Mouse (Mus musculus): ENCODE data around the gene Hivep3. TPM values are rescaled to one million over a fixed set of nuclear protein-coding genes. Genes with fewer than 3 reads are reported as not detected.
A peak's percentile ranks its signal among the peaks of the same experiment; 100 is the strongest.

Gene Hivep3
- polyA plus RNA-seq, 1 experiment from 2014 or later = 4.5 TPM

DNA sequence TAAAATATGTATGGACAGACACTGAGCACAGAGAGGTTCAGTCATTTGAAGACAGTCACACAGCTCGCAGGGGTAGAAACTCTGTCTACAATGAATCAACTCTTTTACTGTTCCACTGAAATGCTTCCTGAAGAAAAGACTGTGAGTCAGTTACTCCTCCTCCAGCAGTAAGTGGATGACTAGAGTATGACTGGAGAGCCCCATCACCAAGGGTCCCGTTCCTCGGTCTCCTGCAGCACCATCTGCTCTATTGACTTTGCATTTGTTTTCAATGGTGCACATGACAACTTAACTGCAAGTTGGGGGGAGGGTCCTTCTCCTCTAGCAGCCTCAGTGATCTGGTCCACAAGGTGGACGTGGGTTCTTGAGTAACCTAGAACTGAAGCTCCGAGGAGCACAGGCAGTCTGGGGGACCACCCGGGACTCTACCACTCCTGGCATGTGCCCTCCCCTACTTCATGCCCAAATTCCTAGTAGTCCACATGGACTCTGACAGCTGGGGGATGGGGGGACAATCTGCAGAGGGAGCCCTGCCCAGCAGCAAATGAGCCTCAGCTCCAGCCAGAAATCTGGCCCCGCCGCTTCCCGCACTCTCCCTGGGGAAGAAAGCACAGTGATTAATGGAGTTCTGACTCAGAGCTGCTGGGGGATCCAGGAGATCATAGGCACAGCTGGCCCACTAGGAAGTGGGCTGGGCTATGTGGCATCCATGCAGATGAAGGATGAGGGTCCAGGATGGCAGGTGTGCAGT lies 333.4 kb downstream of the Hivep3 start:
- peak; percentile 61 for ATAC-seq (ENCODE audit: low FRiP score)
- H3K27ac ChIP-seq = no peak overlapping the region
- H3K4me3 ChIP-seq = no peak overlapping the region
- H3K4me1 ChIP-seq = peaks cover 6% of the 10 kb centered on the region; the same call in 1 of the 2 replicates
- H3K9ac ChIP-seq = no peak overlapping the region
- no peaks in the 10 kb centered on the region; the same call in 1 of the 2 replicates for H3K27me3 ChIP-seq
- H3K36me3 ChIP-seq = no peaks in the 10 kb centered on the region
- no peaks in the 10 kb centered on the region for H3K9me3 ChIP-seq (replicated peaks)
- WGBS = 68% methylated on average over 9 of the region's 9 CpGs
- H3K4me2 ChIP-seq (replicated peaks) = no peak overlapping the region

DNA sequence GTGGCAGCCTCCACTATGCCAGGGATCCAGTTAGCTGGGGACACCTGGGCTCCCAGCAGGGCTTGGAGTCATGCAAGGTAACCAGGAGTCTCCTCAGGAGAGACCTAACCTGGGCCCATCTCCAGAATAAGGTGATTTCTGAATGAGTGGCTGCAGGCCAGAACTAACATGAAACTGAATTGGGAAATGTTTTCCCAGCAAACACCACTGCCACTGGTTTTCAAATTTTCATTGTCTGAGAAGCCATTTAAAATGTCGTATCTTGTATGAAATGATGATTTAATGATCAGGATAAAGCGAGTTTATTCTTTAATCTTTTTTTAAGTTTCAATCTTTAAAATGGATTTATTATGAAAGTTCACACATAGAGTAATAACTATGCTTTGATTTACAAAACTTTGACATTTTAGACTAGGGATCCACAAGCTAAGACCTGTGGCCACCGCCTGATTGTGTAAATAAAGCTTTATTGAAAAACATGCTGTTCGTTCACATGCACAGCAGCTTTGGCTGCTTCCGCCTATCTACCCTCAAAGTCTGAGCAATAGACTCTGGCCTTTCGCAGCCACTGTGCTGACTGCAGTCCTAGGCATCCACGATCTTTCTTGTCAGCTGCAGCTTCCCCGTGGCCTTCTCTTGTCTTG lies 334.1 kb downstream of the Hivep3 start:
- Histone ChIP-seq H3K9me3 (replicated peaks) (no peaks in the 10 kb centered on the region), H3K4me1 (peaks cover 6% of the 10 kb centered on the region; the same call in 1 of the 2 replicates), H3K4me3 (no peak overlapping the region), H3K9ac (no peak overlapping the region), H3K27ac (no peak overlapping the region), H3K27me3 (no peaks in the 10 kb centered on the region; the same call in 1 of the 2 replicates), H3K36me3 (no peaks in the 10 kb centered on the region), H3K4me2 (replicated peaks) (no peak overlapping the region)
- WGBS = 89% methylated on average over 8 of the region's 8 CpGs
- no peak for ATAC-seq (ENCODE audit: low FRiP score)

DNA sequence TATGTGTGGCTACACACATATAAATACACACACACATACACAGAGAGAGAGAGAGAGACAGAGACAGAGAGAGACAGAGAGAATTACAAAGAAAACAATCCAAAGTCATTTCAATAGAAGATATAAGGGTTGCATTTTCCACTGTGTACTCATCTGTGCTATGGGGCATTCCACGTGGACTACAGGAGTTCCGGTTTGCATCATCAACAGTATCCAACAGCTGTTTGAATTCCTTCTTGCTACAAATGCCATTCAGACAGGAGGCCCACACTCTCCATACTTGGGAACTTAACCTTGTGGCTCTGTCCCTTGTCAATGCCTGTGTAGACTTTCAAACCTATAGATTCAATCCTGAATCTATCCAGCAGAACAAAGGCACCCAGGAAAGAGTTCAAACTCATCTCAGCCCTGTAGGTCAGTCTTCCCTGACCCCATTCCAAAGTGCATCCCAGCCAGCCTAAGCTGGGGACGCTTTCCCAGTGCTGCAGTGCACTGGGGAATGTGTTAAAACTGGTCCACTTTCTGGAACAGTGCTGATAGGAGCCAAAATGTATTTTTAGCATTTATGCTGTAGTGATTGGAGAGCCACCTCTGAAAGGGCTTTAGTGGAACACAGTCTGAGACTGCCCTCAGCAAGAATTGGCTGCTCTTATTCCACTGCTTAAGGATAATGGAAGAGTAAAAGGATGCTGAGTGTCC lies 335.4 kb downstream of the Hivep3 start:
- WGBS = 73% methylated on average over 3 of the region's 3 CpGs
- no peaks in the 10 kb centered on the region for H3K9me3 ChIP-seq (replicated peaks)

DNA sequence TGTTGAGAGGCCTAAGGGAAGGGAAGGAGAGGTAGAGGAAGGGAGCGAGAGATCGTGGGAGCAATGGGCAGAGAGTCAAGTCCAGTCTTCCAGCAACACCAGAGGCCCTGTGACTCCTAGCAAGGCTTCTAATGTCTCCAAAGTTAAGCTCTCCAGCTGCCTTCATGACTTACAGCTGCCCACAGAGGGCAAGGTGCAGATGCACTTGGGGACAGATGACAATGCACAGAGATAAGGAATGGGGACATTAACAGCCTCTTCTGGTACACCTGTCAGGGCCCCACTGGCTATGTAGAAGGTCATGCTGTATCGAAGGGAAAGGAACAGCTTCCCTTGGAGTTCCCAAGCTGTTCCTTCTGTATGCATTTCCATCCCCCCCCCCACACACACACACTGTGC lies 336.0 kb downstream of the Hivep3 start:
- H3K27ac ChIP-seq = no peak overlapping the region
- WGBS = 89% methylated on average over 3 of the region's 3 CpGs

More for the DNA sequence above, 335.4 kb downstream of the Hivep3 start:
- no peaks in the 10 kb centered on the region for H3K36me3 ChIP-seq
- no peak overlapping the region for H3K4me2 ChIP-seq (replicated peaks)
- no peak overlapping the region for H3K27ac ChIP-seq
- H3K27me3 ChIP-seq = no peaks in the 10 kb centered on the region; the same call in 1 of the 2 replicates
- H3K9ac ChIP-seq = no peak overlapping the region
- no peak for ATAC-seq (ENCODE audit: low FRiP score)
- H3K4me3 ChIP-seq = no peak overlapping the region
- peaks cover 6% of the 10 kb centered on the region; the same call in 1 of the 2 replicates for H3K4me1 ChIP-seq

DNA sequence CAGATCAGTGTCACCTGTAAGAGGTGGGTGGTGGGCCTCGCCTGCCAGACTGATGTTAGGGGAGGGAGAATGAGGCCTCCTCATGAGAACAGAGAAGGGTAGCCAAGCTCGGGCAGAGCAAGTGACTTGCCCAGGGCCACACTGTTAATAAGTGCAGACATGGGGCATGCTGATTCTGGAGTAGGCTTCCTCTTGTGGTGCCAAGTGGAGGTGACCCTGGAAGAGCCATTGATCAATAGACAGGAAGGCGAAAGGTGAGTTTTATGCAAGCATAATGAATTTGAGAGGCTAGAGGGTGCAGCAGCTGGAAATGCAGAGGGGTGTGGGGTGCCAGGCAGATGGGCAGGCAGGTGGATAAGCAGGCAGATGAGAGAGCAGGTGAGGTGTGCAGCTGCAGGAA lies 337.8 kb downstream of the Hivep3 start:
- Histone ChIP-seq H3K4me2 (replicated peaks) (no peak overlapping the region), H3K9ac (no peak overlapping the region; the same call in 1 of the 2 replicates), H3K36me3 (no peaks in the 10 kb centered on the region), H3K27ac (no peak overlapping the region), H3K9me3 (replicated peaks) (no peaks in the 10 kb centered on the region), H3K4me1 (peaks cover 9% of the 10 kb centered on the region), H3K27me3 (no peaks in the 10 kb centered on the region), H3K4me3 (no peak overlapping the region)
- ATAC-seq (ENCODE audit: low FRiP score) = no peak
- 73% methylated on average over 3 of the region's 3 CpGs for WGBS

More for the DNA sequence above, 336.0 kb downstream of the Hivep3 start:
- H3K36me3 ChIP-seq = no peaks in the 10 kb centered on the region
- H3K9me3 ChIP-seq (replicated peaks) = no peaks in the 10 kb centered on the region
- no peak for ATAC-seq (ENCODE audit: low FRiP score)
- peaks cover 9% of the 10 kb centered on the region for H3K4me1 ChIP-seq
- no peak overlapping the region for H3K9ac ChIP-seq
- no peak overlapping the region for H3K4me2 ChIP-seq (replicated peaks)
- H3K4me3 ChIP-seq = no peak overlapping the region
- H3K27me3 ChIP-seq = no peaks in the 10 kb centered on the region; the same call in 1 of the 2 replicates

DNA sequence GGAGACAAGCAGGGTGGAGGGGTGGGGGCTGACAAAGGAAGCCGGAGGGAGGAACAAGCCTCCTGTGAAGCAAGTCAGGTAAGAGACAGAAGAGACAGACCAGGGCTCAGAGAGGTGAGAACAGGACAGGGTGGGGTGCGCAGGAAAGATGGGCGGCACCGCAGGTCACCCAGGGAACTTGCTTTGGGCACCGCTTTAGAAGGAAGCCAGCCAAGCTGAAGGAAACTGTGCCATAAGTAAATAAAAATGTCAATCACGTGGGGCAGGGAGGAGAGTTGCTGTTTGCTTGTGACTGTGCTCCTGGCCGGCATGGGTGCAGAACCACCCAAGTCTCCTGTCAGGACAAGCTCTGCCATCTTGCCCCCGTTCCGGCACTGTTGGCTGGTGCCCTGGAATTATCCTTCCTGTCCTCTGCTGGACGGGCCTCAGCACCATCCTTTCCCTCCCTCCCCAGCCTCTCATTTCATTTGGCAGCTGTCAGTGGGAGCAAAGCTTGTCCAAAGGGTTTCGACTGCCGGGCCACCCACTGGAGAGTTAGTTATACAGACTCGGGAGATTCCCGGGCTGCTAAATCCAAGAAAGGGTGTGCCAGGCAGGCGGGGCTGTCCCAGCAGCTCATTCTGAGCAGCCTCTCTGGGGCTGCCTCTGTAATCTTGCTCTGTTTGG lies 338.4 kb downstream of the Hivep3 start:
- H3K4me1 ChIP-seq = peaks cover 8% of the 10 kb centered on the region
- H3K27me3 ChIP-seq = no peaks in the 10 kb centered on the region
- WGBS = 61% methylated on average over 15 of the region's 15 CpGs
- H3K27ac ChIP-seq = no peak overlapping the region
- H3K9ac ChIP-seq = no peak overlapping the region; the same call in 1 of the 2 replicates
- H3K4me2 ChIP-seq (replicated peaks) = no peak overlapping the region
- no peaks in the 10 kb centered on the region for H3K9me3 ChIP-seq (replicated peaks)
- no peaks in the 10 kb centered on the region for H3K36me3 ChIP-seq
- ATAC-seq (ENCODE audit: low FRiP score) = no peak
- no peak overlapping the region for H3K4me3 ChIP-seq

DNA sequence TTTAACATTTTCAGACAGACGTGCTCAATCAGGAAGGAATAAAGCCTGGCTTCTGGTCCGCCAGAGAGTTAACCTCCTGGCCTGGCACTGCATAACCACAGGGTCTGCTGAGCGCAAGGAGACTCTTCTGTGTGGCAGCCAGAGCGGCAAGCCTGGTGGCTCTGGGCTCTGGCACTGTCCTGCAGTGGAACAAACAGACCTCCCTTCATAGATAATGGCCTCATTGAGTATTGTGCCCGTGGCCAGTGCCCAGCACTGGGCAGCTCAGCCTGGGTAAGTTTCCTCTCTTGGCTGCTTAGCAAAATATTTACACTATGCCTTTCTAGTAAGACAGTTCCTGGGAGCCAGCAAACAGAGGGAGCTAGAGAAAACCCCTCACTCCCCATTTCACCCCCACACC lies 340.5 kb downstream of the Hivep3 start:
- Histone ChIP-seq H3K9me3 (replicated peaks) (no peaks in the 10 kb centered on the region), H3K9ac (no peak overlapping the region), H3K4me1 (peaks cover 3% of the 10 kb centered on the region), H3K4me3 (no peak overlapping the region), H3K27me3 (no peaks in the 10 kb centered on the region), H3K4me2 (replicated peaks) (no peak overlapping the region), H3K36me3 (no peaks in the 10 kb centered on the region), H3K27ac (no peak overlapping the region)
- 50% methylated on average over 5 of the region's 5 CpGs for WGBS
- ATAC-seq (ENCODE audit: low FRiP score) = no peak

DNA sequence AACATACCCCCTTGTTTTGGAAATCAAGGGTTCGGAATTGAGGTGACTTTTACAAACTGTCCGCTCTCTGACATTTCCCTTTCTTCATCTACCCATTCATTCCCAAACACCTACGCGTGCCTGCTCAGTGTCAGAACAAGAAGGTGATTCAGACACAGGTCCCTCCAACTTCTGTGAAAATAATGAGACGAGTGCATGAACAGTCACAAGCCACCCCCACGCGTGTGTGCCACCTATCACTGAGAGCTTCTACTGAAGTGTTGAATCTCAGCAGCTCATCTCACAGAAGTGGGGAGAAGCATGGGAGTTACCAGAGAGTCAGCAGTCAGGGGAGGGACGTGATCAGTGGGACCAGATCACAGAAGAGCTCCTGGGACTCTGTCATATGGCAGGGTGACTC lies 343.7 kb downstream of the Hivep3 start:
- ATAC-seq (ENCODE audit: low FRiP score) = no peak
- H3K4me2 ChIP-seq (replicated peaks) = no peak overlapping the region
- H3K9me3 ChIP-seq (replicated peaks) = no peaks in the 10 kb centered on the region
- no peak overlapping the region for H3K9ac ChIP-seq
- H3K36me3 ChIP-seq = no peaks in the 10 kb centered on the region
- no peaks in the 10 kb centered on the region for H3K27me3 ChIP-seq
- H3K4me3 ChIP-seq = no peak overlapping the region
- WGBS = 87% methylated on average over 8 of the region's 8 CpGs
- H3K27ac ChIP-seq = no peak overlapping the region
- H3K4me1 ChIP-seq = peaks cover 3% of the 10 kb centered on the region

DNA sequence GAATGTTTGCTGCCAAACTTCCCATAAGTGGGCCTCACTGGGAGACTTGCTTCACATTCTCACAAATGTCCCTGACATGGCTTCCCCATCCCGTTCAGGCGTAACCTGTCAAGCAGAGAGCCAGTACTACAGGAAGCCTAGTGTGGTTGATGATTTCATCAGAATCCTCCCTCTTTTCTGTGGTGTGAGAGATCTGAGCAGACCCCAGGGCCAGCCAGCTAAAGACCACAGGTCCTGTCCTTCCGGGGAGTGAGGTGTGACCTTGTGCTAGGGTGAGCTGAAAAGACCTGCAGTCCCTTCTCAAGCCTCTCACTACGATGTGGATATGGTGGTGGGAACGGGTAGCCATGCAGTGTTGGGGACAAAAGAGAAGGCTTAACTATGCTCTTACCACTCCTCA lies 348.9 kb downstream of the Hivep3 start:
- H3K27me3 ChIP-seq = no peaks in the 10 kb centered on the region
- H3K4me3 ChIP-seq = no peak overlapping the region
- H3K9me3 ChIP-seq (replicated peaks) = no peaks in the 10 kb centered on the region
- H3K27ac ChIP-seq = no peak overlapping the region
- WGBS = 94% methylated on average over 5 of the region's 5 CpGs
- H3K4me2 ChIP-seq (replicated peaks) = no peak overlapping the region
- ATAC-seq (ENCODE audit: low FRiP score) = no peak
- no peak overlapping the region for H3K9ac ChIP-seq
- H3K4me1 ChIP-seq = no peaks in the 10 kb centered on the region
- H3K36me3 ChIP-seq = no peaks in the 10 kb centered on the region

DNA sequence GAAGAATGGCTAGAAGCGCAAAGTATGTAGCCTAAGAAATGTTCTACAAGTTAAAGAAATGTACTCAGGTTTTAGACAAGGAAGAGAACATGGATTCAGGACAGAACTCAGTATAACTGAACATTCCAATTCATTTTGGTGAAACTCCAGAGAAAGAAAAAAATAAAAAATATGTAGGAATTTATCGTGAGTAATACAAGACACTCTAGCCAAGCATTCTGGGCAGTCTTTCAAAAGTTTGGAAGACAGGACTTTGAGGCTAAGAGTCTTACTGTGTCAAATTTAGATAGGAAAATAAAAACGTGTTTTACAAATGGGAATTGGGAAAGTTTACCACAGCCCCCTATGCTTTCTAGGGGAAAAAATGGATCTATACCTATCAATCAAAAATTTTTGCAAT lies 350.1 kb downstream of the Hivep3 start:
- H3K9ac ChIP-seq = no peak overlapping the region
- H3K4me1 ChIP-seq = no peaks in the 10 kb centered on the region
- no peaks in the 10 kb centered on the region for H3K9me3 ChIP-seq (replicated peaks)
- no peak for ATAC-seq (ENCODE audit: low FRiP score)
- no peaks in the 10 kb centered on the region for H3K36me3 ChIP-seq
- H3K27ac ChIP-seq = no peak overlapping the region
- WGBS = 86% methylated on average over 3 of the region's 3 CpGs
- H3K4me3 ChIP-seq = no peak overlapping the region
- H3K27me3 ChIP-seq = no peaks in the 10 kb centered on the region
- no peak overlapping the region for H3K4me2 ChIP-seq (replicated peaks)

DNA sequence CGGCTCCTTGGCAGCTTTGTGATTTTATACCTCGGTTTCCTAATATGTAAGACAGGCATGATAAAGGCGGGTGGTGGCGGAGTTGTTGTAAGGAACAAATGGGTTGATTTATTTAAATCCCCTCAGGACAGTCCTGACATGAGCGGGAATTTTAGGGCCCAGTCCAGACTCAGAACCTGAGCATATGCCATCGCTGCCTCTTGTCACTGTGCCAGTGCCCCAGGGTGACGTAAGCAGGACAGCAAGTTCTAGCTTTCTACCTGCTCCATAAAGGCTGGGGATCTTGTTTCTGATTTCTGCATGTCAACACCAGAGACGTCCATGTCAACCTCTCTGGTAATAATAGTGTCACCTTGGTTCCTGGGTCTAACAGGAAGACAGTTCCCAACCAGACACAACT lies 356.0 kb downstream of the Hivep3 start:
- Histone ChIP-seq H3K4me2 (replicated peaks) (no peak overlapping the region), H3K27ac (no peak overlapping the region), H3K9ac (no peak overlapping the region), H3K4me3 (no peak overlapping the region), H3K9me3 (replicated peaks) (no peaks in the 10 kb centered on the region), H3K27me3 (no peaks in the 10 kb centered on the region), H3K36me3 (no peaks in the 10 kb centered on the region), H3K4me1 (0 out of 2 replicates have a peak, but pooled peaks cover 3% of the 10 kb centered on the region)
- no peak for ATAC-seq (ENCODE audit: low FRiP score)
- 86% methylated on average over 8 of the region's 8 CpGs for WGBS
